Mouse (Mus musculus) heart, adult 2 months (tissue): Measurements from ENCODE around the gene Hoxb7.

Experiments
- CTCF ChIP-seq: fragments of 200-600 bp; IDR thresholded peaks from 2 replicates; pipeline ENCODE4 v1.8.1; 2022; ENCODE audit warnings: antibody characterized with exemption, mild to moderate bottlenecking, moderate library complexity
- POLR2A ChIP-seq: fragments of 200-500 bp; IDR thresholded peaks from 2 replicates; pipeline ENCODE4 v1.6.1; 2011; ENCODE audit warnings: mild to moderate bottlenecking, low read depth, low read length, control low read depth; ENCODE audit not compliant: insufficient read depth

DNA sequence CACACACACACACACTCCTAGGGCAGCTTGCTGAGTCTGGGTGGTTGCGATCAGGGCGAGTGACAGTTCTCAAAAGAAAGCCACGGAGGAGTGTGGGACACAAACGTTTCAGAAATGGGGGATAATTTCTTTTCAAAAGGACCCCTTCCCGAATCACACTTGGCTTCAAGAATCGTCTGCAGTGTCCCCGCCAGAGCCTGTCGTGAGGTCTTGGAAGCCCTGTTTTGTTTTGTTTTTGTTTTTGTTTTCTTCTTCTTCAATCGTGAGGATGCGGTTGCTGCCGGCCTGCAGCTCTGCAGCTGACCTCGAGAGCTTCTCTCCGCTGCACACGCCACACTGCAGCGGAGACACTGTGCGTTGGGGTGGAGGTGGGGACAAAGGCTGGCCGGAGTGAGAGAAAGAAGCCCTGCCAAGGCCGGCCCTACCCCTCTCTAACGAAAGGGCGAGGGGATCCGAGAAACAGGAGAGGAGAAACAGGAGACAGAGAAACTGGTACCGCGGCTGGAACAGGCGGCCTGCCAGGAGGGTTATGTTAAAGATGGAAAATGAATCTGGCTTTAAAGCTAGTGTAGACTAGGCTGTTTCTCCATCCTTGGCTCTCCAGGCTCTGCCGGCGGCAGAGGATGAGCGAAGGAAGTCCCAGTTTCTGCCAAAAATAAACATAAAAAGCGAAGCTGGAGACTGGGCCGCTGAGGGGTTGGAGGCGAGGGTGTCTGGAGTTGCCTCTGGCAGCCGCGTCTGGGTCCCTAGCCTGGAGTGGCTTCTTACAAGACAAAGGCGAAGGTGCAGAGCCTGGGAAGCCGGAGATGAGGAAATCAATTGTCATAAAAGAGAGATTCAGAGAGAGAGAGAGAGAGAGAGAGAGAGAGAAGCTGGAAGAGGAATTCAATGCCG is 9.0 kb upstream of the Hoxb7 start:
- TF ChIP-seq CTCF (no peak), POLR2A (no peak)
